Mouse (Mus musculus) lung, adult 18-20 months (tissue): ENCODE results near the gene Rnf7.
A peak's percentile ranks its signal among the peaks of the same experiment; 100 is the strongest.
"Not testable (repeated sequence)": the region's sequence is repeated elsewhere in the genome, so short reads cannot be mapped to it uniquely, and the experiment has no call there.

Experiments used
- DNase-seq, 2 experiments: peaks; one replicate each; pipeline ENCODE4 v3.0.0; 2022; ENCODE audit warnings: mixed read lengths in 2 of 2

Rnf7 gene

DNA sequence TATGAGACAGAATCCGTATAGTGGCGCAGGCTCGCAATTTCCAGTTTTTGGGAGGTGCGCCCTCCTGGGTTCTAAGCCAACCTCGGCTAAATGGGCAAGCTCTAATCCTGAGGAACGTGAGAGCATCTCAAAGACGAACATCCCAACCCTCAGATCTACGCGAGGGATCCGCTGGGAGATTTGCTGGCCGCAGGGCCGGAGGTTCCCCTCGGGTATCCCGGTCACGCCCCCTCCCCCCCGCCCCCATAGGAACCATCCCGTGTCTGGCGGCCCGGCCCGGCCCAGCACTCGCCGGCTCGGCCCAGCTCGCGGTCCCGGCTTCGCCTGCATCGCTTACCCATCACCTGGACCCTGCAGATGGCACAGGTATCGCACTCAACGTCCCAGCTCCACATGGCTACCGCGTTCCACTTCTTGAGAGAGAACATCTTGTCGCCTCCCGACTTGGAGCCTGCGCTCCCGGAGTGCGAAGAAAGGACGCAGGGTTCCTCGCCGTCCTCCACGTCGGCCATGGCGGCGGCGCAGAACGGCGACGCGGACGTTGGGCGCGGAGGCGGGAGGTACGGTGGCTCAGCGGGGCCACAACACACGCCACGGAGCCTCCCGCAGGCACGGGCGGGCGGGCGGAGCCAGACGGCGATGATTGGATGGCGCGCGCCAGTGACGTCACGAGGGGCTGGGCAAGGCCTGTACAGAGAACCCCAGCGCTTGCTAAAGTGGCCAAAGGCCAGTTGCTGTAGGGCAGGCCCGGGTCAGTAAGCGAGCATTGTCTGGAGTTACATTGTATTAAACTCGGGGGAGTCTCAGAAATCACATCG lies at the start of gene Rnf7:
Gene Rnf7 (minus strand): TSS at position 605 of the 818 bp plus-strand sequence.
- DNase-seq = peak; percentile 98 to 99

- DNase-seq = no peak
Measured at GRCm38 (mm10) chr9:96526011-96526410, 47.5 kb upstream of the Rnf7 start.

GRCm38 (mm10) chr9:96524972-96525506 lies 46.6 kb upstream of the Rnf7 start, which contains the start of gene Gm28729:
Gene Gm28729, minus strand, starts transcription at chr9:96525264.
- DNase-seq = peak in 1 of 2 experiments; percentile 27

DNA sequence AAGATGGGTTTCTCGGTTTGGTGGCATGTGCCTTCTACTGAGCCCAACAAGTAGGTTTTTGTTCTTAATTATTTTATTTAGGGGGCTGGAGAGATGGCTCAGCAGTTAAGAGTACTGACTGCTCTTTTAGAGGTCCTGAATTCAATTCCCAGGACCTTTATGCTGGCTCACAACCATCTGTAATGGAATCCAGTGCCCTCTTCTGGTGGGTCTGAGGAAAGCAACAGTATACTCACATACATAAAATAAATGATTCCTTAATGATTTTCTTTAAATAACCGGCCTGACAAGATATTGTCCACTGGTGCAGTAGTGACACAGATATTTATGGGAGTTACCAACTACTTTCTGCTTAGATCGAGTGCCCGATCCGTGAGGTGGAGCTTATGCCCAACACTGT lies 44.7 kb upstream of the Rnf7 start:
- no peak for DNase-seq

DNA sequence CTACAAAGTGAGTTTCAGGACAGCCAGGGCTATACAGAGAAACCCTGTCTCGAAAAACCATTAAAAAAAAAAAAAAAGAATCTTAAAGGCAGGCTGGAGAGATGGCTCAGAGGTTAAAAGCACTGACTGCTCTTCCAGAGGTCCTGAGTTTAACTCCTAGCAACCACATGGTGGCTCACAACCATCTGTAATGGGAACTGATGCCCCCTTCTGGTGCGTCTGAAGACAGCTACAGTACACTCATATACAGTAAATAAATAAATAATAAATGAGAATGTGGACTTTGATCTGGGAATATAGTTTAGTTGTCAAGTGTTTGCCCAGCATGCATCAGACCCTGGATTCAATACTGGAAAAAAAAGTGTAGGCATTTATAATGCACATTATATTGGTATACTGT lies 43.1 kb upstream of the Rnf7 start:
- not testable (repeated sequence) for DNase-seq

DNA sequence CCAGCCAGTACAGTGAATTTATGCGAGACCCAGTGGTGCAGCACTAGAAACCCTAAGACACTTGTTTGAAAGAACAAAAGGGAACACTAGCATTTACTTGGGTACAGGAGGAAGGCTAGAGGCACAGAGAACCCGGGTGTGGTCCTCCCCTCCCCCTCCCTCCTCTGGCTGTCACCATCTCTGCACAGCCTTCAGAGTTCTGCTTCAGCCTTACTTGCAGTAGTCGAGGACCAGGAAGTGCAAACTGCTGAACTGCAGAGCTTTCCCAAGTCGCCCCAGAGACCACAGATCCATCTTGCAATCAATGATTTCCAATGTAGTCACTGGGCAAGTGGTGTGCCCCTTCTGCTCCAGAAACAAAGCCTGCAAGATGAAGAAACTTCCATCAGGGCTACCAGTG lies 39.0 kb upstream of the Rnf7 start:
- no peak for DNase-seq

DNA sequence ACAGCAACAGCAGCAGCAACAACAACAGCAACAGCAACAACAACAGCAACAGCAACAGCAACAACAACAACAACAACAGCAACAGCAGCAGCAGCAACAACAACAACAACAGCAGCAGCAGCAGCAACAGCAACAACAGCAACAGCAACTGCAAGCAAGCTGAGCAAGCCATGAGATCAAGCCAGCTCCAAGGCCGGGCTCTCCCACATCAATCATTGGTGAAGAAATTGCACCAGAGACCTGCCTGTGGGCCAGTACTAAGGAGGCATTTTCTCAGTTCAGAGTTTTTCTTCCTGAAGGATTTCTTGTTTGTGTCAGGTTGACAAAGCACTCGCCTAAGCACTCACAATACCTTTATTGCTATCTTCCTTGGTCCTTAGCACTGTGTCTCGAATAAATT lies 38.3 kb upstream of the Rnf7 start:
- no peak for DNase-seq

GRCm38 (mm10) chr9:96515737-96516136 lies 37.3 kb upstream of the Rnf7 start:
- no peak for DNase-seq

- no peak for DNase-seq
Measured at GRCm38 (mm10) chr9:96514278-96514677, 35.8 kb upstream of the Rnf7 start.

GRCm38 (mm10) chr9:96506011-96506498 lies 27.6 kb upstream of the Rnf7 start:
- peak; percentile 31 to 33 for DNase-seq

- no peak for DNase-seq
Measured at GRCm38 (mm10) chr9:96505156-96505555, 26.7 kb upstream of the Rnf7 start.

- no peak for DNase-seq
Measured at GRCm38 (mm10) chr9:96504116-96504895, 25.8 kb upstream of the Rnf7 start.

DNA sequence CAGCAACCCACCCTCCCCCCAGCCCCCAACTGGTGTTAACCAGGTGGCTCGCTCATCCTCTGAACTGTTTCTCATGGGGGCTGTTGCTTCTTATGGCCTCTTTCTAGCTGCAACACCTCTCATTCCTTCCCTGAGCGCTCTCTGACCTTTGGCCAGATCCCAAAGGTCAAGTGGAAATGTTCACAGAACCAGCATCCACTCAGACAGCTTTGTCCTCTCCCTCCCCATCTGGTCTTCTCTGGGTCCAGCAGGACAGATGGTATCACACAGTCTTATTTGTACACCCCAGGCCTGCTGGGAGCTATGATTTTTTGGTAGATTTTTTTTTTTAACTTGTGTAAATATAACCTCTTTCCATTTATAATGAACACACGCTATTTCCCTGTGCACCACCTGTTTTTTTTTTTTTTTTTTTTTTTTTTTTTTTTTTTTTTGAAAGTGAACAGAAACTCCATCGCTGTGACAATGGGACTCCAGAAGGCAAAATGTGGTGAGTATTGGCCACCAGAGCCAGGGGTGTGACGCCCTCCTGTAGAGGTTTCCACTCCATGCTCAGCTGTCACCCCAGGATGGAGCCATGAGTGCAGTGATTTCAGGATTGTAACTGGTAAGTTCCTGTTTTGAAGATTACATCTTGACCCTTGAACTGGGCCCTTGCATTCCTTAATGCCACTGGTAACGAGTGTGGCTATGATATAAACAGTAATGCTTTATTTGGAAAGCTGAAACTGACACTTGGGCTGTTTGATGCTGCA lies 24.6 kb upstream of the Rnf7 start:
- no peak for DNase-seq

DNA sequence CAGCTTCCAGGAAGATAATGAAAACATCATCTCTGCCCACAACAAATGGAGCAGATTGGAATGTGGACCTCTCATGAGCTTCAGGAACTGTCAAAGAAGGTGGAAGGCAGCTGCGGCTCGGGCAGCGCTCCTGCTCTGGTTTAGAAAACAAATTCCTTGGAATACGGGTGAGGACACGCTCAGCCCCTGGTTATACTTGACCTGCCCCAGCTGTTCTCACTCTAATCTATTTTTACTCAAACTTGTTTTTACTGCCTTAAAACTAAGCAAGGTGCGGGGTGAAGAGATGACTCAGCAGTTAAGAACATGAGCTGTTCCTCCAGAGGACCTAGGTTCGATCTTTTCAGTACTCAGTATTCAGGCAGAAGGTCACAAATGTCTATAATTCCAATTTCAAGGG lies 22.7 kb upstream of the Rnf7 start:
- peak in 1 of 2 experiments; percentile 8 for DNase-seq

- DNase-seq = no peak
Measured at GRCm38 (mm10) chr9:96493212-96493611, 14.7 kb upstream of the Rnf7 start.

DNA sequence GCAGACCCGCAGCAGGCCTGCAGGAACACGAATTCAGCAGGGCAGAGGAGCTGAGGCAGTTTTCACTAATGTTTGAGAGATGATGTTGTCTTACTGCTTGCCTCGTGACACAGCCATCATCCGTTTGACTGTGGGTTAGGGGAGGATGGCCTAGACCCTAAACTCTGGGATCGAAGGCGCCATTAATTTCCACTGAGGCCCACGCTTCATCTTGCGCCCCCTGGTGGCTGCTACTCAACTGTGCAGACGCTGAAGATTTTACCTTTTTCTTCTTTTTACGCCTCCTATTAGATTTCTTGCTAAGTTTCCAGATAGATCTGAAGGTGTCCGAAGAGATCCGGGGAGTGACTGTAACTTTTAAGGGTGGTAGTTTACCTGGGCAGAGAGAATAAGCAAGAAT lies 13.3 kb upstream of the Rnf7 start:
- DNase-seq = peak; percentile 9 to 22

DNA sequence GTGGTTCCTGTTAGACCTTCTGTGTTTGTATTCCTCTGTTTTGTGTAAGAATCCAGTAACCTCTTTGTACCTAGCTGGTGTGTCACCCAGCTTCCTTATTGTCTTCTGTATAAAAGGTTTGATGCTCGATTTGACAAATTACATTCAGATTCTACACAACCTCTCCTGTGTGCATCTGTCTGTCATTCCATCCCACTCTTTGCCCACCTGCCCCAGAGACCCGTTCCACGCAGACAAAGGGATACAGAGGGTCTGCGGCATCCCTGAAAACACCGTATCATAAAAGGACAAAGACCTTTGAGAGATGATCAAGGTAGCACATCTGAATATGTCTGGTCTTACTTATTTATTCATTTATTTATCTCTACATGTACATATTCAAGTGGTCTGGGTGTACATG lies 9.4 kb upstream of the Rnf7 start:
- DNase-seq = not testable (repeated sequence)

GRCm38 (mm10) chr9:96483648-96484047 lies 5.2 kb upstream of the Rnf7 start:
- no peak for DNase-seq

DNA sequence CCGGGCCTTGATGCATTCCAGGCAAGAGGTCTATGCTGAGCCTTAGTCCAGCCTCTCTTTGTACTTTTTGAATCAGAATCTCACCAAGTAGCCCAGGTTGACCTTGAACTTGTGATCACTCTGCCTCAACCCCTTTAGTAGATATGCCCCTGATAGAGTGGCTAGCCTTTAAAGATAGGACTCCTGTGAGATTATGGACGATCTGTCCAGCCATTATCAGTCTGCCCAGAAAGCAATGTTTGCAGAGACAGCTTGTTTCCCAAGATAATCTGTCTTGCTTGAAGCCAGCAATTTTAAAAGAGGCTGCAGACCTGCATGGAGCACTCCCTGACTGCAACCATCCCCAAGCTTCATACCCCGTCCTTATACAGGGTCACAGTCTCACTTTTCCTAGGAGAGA lies 4.6 kb upstream of the Rnf7 start:
- no peak for DNase-seq

DNA sequence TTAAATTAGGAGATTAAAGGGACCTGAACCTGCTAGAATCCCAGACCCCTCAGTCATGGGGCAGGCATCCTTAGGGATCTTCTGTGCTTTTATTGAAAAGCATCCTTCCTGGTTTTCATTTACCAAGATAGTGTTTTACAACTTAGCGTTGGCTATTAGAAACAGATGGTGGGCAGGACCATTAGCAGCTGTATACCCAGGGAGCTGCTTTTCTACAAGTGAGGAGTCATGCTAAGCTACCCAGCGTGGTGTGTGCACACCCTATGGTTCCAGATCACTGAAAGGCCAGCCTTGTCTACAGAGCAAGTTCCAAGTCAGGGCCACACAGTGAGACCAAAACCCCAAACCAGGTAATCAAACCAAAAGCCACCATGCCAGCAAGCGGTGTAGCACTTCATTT lies 6.1 kb downstream of the Rnf7 start:
- DNase-seq = no peak

DNA sequence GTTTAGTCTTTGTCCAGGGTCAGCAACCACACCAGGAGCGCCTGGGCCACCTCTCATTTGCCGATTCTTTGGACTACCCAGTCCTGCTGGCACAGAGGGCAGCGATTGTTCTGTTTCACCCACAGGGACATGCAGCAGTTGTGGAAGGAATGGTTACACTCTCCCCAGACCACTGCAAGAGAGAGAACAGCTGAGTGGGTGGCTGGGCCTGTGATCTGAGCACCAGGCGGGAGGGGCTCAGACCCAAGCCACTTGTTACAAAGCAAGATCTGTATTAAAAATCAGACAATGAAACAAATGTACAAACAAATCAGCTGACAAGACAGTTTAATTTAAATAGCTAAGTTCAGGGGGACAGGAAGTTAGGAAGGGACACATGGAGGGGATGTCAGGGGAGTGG lies 6.8 kb downstream of the Rnf7 start:
- not testable (repeated sequence) for DNase-seq

GRCm38 (mm10) chr9:96470266-96470974 lies 8.1 kb downstream of the Rnf7 start:
- DNase-seq = no peak
